Mouse (Mus musculus) spleen, adult 2 months (tissue): Measurements from ENCODE around the gene Tctn3.

Experiments
- CTCF ChIP-seq: fragments of 200-500 bp; IDR thresholded peaks from 2 replicates; pipeline ENCODE4 v1.5.1; 2011; ENCODE audit warnings: mild to moderate bottlenecking, inconsistent platforms; ENCODE audit not compliant: insufficient read depth, insufficient read length, insufficient replicate concordance; ENCODE audit errors: extremely low read depth
- POLR2A ChIP-seq: fragments of 200-500 bp; IDR thresholded peaks from 2 replicates; pipeline ENCODE4 v1.6.1; 2011; ENCODE audit warnings: low read depth, low read length, inconsistent platforms

DNA sequence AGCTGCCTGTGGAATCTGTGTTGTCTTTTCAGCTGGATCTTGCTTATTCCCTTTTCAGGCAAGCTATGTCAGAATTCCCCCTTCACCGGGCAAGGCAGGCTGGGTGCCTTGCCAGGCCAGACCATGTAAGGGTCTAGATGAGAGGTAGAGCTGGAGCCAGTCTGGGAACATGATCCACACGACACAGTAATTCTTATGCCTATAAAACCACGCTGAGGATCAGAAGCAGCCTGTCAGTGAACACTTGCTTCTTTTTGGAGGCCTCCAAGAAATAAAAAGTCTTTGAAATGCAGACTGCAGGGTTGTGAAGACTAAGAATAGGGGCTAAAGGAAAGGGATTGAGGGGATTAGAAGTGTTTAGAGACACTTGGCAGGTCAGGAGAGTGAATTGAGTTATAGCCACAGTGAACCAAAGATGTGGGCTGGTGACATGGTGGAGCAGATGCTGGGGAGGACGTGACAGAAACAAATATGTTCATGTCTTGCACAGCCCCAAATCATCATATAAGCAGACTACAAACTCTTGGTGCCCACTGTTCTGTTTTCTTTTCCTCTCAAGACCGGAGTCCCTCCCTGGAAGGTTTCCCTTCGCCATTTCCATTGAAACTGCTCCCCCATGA, 62.4 kb downstream of the Tctn3 start:
- TF ChIP-seq CTCF (no peak), POLR2A (no peak)
